Mouse (Mus musculus) testis, adult 2 months (tissue): ENCODE results near the gene Chdh. TPM values are rescaled to one million over a fixed set of nuclear protein-coding genes. Genes with fewer than 3 reads are reported as not detected.

ENCODE experiments used
- H3K27ac ChIP-seq: fragments of 200-500 bp; 2 replicates; pipeline ENCODE4 v1.5.1; 2012; ENCODE audit warnings: low read depth, low read length; ENCODE audit not compliant: control insufficient read depth, insufficient read depth
- H3K27me3 ChIP-seq: fragments of 200-500 bp; 2 replicates; pipeline ENCODE4 v1.6.1; 2012; ENCODE audit warnings: mild to moderate bottlenecking, low read length, moderate library complexity; ENCODE audit not compliant: control insufficient read depth, insufficient read depth
- H3K36me3 ChIP-seq: fragments of 200-500 bp; 2 replicates; pipeline ENCODE4 v1.6.1; 2012; ENCODE audit warnings: mild to moderate bottlenecking, low read length; ENCODE audit not compliant: control insufficient read depth, insufficient read depth
- H3K4me1 ChIP-seq: fragments of 200-500 bp; 2 replicates; pipeline ENCODE4 v1.6.1; 2012; ENCODE audit warnings: low read length; ENCODE audit not compliant: control insufficient read depth, insufficient read depth
- H3K4me3 ChIP-seq: fragments of 200-500 bp; 2 replicates; pipeline ENCODE4 v1.5.1; 2012; ENCODE audit warnings: low read depth, mild to moderate bottlenecking, low read length, moderate library complexity, mixed read lengths; ENCODE audit not compliant: control insufficient read depth
- CTCF ChIP-seq: fragments of 200-500 bp; IDR thresholded peaks from 2 replicates; pipeline ENCODE4 v1.5.1; 2012; ENCODE audit warnings: low read depth, mild to moderate bottlenecking, inconsistent platforms, low read length, moderate library complexity; ENCODE audit not compliant: control insufficient read depth, insufficient read depth, insufficient replicate concordance
- POLR2A ChIP-seq: fragments of 200-500 bp; IDR thresholded peaks from 2 replicates; pipeline ENCODE4 v1.6.1; 2012; ENCODE audit warnings: low read depth, mild to moderate bottlenecking, inconsistent platforms, low read length, moderate library complexity; ENCODE audit not compliant: control insufficient read depth
- polyA plus RNA-seq: library from polyadenylated mRNA; depleted of rRNA; stranded (reverse); fragments of >200 nt; gene quantifications from 2 replicates; pipeline ENCODE4 v1.2.3, GENCODE M21; 2012

The Chdh gene
- polyA plus RNA-seq, 1 experiment, result 11.7 TPM

DNA sequence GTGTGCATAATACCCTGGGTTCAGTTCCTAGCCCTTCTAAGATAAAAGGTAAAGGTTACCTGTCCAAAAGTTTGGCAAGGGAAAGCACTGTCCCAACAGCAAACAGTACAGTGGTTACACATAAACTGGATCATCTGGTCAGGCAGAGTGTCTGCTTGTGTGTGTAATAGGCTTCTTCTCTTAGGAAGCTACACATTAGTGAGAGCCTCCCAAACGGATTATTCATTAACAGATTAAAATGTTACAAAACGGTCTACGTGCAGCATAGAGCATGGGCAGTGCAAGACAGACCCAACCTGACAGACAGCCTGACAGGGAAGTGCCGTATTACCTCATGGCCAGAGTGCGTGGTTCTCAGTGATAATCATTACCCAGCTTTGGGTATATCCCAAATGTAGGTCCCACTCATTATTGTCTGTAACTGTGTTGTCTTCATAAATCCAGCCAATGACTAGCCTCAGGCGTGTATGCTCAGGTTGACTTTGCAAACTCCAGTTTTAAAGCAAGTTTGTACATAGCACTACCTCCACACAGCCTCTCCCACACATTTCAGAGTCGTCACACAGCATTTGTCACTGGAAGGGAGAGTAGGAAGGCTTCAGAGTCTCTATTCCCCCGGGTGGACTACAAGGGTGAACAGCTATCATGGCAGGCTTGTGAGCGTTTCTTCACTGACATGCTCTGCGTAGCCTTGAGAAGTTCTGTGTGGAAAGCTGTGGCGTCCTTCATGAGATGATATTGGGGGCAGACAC is 12.6 kb upstream of the Chdh start:
- no peak overlapping the region for H3K4me3 ChIP-seq
- H3K27me3 ChIP-seq, result no peaks in the 10 kb centered on the region
- no peak for TF ChIP-seq POLR2A
- no peak for TF ChIP-seq CTCF
- no peak overlapping the region for H3K27ac ChIP-seq
- peaks cover 2% of the 10 kb centered on the region for H3K36me3 ChIP-seq
- no peaks in the 10 kb centered on the region; the same call in 1 of the 2 replicates for H3K4me1 ChIP-seq

DNA sequence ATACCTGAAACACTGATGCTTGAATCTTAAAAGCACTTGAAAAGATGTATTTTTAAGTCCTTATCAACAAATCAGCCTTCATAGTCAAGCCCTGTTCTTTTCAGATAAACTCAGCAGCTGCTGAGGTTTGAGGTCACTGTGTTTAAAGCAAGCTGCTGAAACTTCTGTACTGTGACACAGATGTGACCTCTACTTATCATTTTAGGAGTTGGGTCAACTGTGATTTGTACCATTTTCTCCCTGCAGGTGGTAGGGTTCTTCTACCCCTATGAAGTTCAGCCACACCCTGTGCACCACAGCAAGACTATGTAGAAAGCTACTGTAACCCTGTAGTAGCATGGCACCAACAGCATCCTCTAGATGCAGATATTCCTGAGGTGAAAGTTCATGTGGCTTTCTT is 11.5 kb upstream of the Chdh start:
- no peak overlapping the region for H3K27ac ChIP-seq
- no peaks in the 10 kb centered on the region for H3K27me3 ChIP-seq
- H3K36me3 ChIP-seq, result peaks cover 2% of the 10 kb centered on the region
- TF ChIP-seq CTCF (no peak), POLR2A (no peak)
- H3K4me3 ChIP-seq, result no peak overlapping the region
- H3K4me1 ChIP-seq, result no peaks in the 10 kb centered on the region; the same call in 1 of the 2 replicates

DNA sequence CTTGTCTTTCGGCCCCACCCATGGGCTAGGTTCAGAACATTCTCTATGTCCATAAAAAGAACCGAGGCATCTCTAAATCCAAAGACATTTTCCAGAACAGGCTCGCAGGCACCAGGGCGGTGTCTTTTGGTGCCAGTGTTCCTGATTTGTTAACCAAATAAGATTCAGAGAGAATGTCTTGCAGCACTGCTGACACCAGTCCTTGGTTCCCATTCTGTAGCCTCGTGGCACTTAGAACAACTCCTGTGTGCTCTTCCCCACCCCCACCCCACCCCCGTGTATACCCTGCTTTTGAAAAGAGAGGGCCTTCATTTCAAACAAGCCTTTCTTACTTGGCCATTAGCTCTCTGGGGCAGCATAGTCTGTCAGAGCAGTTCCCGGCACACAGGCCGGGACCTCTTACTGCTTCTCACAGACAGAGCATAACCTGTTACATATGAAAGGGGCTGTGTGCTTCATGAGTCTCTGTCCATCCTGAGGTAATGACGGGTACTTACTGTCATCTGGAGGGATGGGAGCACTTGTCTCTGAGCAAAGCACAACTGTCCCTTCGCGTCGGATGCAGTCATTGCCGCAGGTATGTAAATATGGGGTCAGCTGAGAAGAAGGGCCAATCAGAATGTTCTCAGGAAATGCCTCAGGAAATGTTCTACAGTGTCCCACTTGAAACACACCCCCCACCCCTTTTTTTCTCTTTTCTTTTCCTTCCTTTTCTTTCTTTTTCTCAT is 9.9 kb upstream of the Chdh start:
- peaks cover 2% of the 10 kb centered on the region for H3K36me3 ChIP-seq
- no peak overlapping the region for H3K27ac ChIP-seq
- TF ChIP-seq CTCF (no peak), POLR2A (no peak)
- H3K27me3 ChIP-seq, result no peaks in the 10 kb centered on the region
- no peak overlapping the region for H3K4me3 ChIP-seq
- no peaks in the 10 kb centered on the region; the same call in 1 of the 2 replicates for H3K4me1 ChIP-seq

DNA sequence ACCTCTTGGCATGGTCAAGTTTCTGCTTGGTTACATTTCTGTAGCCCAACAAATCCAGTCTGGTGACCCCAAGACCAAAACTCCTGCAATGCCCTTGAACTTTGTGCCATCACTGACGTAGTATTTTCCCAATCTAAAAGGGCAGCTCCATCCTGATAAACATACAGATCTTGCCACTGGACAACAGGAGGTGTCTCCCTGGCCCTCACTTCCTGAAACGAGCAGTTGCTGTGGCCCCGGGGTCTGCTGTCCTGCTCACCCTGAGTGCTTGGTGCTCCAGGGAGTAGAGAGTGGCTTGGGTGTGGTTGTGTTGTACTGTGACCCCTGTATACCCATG is 9.4 kb upstream of the Chdh start:
- TF ChIP-seq POLR2A (no peak), CTCF (no peak)

DNA sequence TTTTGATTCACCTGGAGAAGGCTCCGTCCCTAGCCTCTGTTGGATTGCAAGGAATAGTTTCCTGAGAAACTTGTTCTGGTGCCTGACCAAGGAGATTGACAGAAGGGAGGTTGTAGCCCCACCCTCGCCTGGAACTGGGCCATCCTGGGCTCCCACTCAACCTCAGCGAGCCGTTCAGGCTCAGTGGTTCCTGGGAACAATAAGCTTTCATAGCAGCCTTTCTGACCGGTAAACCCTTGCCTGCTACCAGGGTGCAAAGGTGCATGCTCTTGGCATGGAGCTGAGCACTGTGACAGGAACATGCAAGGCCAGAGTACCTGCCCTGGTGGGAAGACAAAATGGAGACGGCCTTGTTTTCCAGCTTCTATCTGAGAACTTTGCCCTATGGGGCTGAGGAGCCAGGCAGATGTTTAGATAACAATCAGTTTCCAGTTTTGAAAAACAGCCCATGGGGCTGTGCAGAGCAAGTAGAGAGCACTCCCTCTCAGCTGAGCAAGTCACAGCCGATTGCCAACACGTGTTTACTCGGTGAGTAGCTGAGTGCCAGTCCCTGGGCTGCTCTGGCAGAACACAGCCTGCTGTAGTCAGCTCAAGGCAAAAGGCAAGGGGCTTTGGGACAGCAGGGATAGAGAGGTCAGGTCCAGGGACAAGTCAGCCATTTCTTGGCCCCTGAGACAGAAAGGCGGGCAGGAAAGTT is 1.2 kb downstream of the Chdh start:
- Histone ChIP-seq H3K36me3 (no peaks in the 10 kb centered on the region), H3K4me3 (peak overlapping the region; percentile 85), H3K27ac (peak overlapping the region; percentile 22; the same call in 1 of the 2 replicates), H3K4me1 (peaks cover 15% of the 10 kb centered on the region), H3K27me3 (no peaks in the 10 kb centered on the region)
- TF ChIP-seq CTCF (no peak), POLR2A (no peak)

More for the DNA sequence above, 9.4 kb upstream of the Chdh start:
- Histone ChIP-seq H3K4me1 (no peaks in the 10 kb centered on the region; the same call in 1 of the 2 replicates), H3K27ac (no peak overlapping the region), H3K27me3 (no peaks in the 10 kb centered on the region), H3K36me3 (peaks cover 2% of the 10 kb centered on the region), H3K4me3 (no peak overlapping the region)

DNA sequence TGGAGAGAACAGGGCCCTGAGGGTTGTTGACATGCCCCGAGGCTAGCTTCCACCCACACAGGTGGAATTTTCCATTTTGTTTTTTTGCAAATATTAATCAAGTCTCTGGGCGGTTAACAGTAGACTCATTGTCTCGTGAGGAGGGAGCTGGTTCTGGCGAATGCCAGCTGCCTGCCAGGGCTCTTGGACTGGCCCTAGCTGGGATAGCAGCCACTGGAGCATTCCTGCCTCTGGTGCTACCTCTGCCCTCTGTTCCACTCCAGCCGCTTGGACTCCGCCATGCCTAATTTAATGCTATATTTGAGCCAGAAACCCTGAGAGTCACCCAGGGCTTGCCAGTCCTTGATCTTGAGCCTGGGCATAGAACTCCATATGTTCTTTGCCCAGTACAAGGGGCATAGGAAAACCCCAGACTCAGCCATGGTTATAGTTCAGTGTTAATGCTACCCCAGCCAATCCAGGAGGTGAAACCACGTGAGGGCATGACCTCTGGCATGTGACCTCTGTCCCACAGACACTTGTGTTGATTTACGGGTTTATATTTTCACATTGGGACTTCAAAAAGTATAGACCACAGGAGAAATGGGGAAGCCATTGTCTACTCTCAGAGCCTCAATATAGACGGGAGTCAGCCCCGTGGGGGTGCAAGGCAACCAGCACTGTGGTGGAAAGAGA is 3.2 kb downstream of the Chdh start:
- Histone ChIP-seq H3K4me3 (no peak overlapping the region), H3K36me3 (no peaks in the 10 kb centered on the region), H3K4me1 (peaks cover 15% of the 10 kb centered on the region), H3K27ac (no peak overlapping the region), H3K27me3 (no peaks in the 10 kb centered on the region)
- TF ChIP-seq CTCF (no peak), POLR2A (no peak)
